Mouse (Mus musculus): ENCODE measurements at regions not wholly inside any gene's neighbourhood (a gene's known extent, or its start where the extent isn't known, plus 50 kb on each side); places are given as distances from the start of the nearest gene placed in this dataset.

DNA sequence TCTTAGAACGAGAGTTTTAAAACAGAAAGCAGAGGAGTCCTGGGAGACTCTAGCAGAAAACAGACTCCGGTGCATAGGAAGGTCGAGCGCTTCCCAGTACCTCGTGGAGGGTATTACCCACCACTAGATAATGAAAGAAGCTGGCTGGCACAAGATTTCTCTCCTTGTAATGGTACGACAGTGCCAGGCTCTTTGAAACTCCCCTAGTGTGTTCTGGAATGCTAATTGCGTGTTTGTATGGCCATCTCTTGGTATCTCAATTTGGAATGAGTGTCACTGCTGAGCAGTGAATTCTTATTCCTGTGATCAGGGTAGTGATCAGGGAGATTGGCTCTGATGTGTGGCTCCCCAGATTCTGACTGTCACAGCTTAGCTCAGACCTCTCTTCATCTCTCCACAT lies 158.8 kb upstream of the Arrdc4 start:
- no peaks in the 10 kb centered on the region for H3K36me3 ChIP-seq (ENCODE audit: control insufficient read depth, insufficient read depth, low read length)
- no peak overlapping the region for H3K4me3 ChIP-seq (ENCODE audit: control insufficient read depth, low read depth, low read length)
- H3K27me3 ChIP-seq (ENCODE audit: control insufficient read depth, insufficient read depth, low read length) = no peaks in the 10 kb centered on the region
- H3K27ac ChIP-seq (ENCODE audit: control insufficient read depth, insufficient read depth, low read depth, low read length) = no peak overlapping the region
- no peak for TF ChIP-seq CTCF (IDR thresholded peaks at IDR 0.05; ENCODE audit: control insufficient read depth, insufficient read depth, insufficient replicate concordance, low read depth, low read length)
- no peak for TF ChIP-seq POLR2A (IDR thresholded peaks at IDR 0.05; ENCODE audit: control insufficient read depth, low read depth, low read length)
- H3K4me1 ChIP-seq (ENCODE audit: control insufficient read depth, insufficient read depth, low read length) = no peaks in the 10 kb centered on the region

DNA sequence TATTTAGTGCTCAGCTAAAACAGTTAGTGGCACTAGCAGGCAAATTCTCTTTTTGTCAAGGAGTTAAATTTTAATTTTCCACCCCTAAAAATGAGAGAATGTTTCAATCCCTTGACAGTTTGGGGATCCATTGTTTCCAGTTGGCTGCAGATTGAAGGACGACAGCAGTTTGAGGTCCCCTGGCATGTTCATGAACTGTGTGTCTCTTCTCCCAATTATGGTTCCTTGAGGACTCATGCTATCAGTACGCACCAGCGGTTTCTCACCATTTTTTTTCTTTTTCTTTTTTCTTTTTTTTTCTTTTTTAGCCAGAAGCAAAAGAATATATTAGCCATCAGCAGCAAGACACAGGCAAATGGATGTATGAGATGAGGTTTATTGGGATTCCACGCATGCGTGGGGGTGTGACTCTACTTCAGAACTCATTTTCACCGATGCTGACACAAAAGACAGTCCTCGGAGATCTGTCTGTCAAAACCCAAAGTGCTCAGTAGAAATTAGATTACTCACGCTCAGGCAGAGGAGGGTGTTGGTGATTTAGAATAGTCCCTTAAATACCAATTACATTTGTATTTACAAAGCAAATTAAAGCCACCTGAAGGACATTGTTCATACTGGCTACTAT lies 157.8 kb upstream of the Arrdc4 start:
- no peak overlapping the region for H3K4me3 ChIP-seq (ENCODE audit: control insufficient read depth, low read depth, low read length)
- H3K27ac ChIP-seq (ENCODE audit: control insufficient read depth, insufficient read depth, low read depth, low read length) = no peak overlapping the region
- H3K27me3 ChIP-seq (ENCODE audit: control insufficient read depth, insufficient read depth, low read length) = no peaks in the 10 kb centered on the region
- no peaks in the 10 kb centered on the region for H3K4me1 ChIP-seq (ENCODE audit: control insufficient read depth, insufficient read depth, low read length)
- TF ChIP-seq POLR2A (IDR thresholded peaks at IDR 0.05; ENCODE audit: control insufficient read depth, low read depth, low read length) (no peak), CTCF (IDR thresholded peaks at IDR 0.05; ENCODE audit: control insufficient read depth, insufficient read depth, insufficient replicate concordance, low read depth, low read length) (no peak)
- H3K36me3 ChIP-seq (ENCODE audit: control insufficient read depth, insufficient read depth, low read length) = no peaks in the 10 kb centered on the region

DNA sequence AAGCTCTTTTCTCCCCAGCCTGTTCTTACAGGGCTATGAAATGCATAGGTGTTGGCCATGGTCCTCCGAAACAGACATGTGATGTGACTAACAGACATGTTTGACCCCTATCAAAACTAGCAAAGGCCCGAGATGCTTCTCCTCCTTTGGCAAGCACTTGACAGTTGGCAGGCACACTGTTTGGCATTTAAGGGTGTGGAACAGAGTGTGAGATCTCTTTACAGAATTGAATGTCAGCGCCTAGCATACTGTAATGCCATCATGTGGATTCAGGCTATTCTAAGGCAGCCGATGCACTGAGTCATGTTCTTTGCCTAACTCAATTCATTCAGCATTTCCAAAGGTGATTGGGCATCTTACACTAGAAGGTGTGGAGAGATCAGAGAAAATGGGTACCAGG lies 156.8 kb upstream of the Arrdc4 start:
- TF ChIP-seq CTCF (IDR thresholded peaks at IDR 0.05; ENCODE audit: control insufficient read depth, insufficient read depth, insufficient replicate concordance, low read depth, low read length) (no peak), POLR2A (IDR thresholded peaks at IDR 0.05; ENCODE audit: control insufficient read depth, low read depth, low read length) (no peak)
- Histone ChIP-seq H3K36me3 (ENCODE audit: control insufficient read depth, insufficient read depth, low read length) (no peaks in the 10 kb centered on the region), H3K27ac (ENCODE audit: control insufficient read depth, insufficient read depth, low read depth, low read length) (no peak overlapping the region), H3K4me3 (ENCODE audit: control insufficient read depth, low read depth, low read length) (no peak overlapping the region), H3K4me1 (ENCODE audit: control insufficient read depth, insufficient read depth, low read length) (no peaks in the 10 kb centered on the region), H3K27me3 (ENCODE audit: control insufficient read depth, insufficient read depth, low read length) (no peaks in the 10 kb centered on the region)

DNA sequence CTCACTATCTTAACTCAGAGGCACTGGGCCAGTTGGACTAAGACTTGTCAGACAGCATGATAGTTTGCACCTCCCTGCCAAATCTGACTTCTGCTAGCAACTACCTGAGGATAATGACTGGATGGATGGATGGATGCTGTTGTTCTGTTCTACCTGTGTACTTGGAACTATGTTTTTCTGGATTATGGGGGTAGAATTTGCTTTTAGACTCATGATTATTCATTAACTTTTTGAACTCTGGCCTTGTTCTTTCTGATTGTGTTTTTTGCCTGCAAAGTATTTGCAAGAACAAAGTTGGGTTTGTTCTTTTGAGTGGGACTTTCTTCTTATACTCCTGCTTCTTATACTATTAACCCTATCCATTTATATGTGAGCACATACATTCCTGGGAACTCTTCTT lies 137.1 kb upstream of the Arrdc4 start:
- Histone ChIP-seq H3K27me3 (ENCODE audit: control insufficient read depth, insufficient read depth, low read length) (no peaks in the 10 kb centered on the region), H3K36me3 (ENCODE audit: control insufficient read depth, insufficient read depth, low read length) (no peaks in the 10 kb centered on the region), H3K4me3 (ENCODE audit: control insufficient read depth, low read depth, low read length) (no peak overlapping the region), H3K4me1 (ENCODE audit: control insufficient read depth, insufficient read depth, low read length) (no peaks in the 10 kb centered on the region), H3K27ac (ENCODE audit: control insufficient read depth, insufficient read depth, low read depth, low read length) (no peak overlapping the region)
- TF ChIP-seq CTCF (IDR thresholded peaks at IDR 0.05; ENCODE audit: control insufficient read depth, insufficient read depth, insufficient replicate concordance, low read depth, low read length) (no peak), POLR2A (IDR thresholded peaks at IDR 0.05; ENCODE audit: control insufficient read depth, low read depth, low read length) (no peak)

DNA sequence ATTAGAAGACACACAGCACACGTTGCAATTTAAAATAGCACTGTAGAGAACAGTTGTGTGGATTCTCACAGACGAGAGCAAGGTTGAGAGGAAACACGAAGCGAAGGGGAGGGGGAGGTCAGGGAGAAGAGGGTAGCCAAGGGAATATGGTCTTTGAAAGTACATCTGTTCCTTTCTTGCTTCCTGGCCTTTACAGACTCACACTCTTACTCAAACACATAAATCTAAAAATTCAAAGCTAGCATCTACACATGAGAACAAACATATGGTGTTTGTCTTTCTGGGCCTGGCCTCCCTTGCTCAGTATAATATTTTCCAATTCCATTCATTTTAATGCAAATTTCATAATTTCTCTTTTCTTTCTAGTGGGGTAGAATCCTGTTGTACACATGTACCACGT lies 124.0 kb upstream of the Arrdc4 start:
- no peaks in the 10 kb centered on the region for H3K27me3 ChIP-seq (ENCODE audit: control insufficient read depth, insufficient read depth, low read length)
- TF ChIP-seq POLR2A (IDR thresholded peaks at IDR 0.05; ENCODE audit: control insufficient read depth, low read depth, low read length) = no peak
- TF ChIP-seq CTCF (IDR thresholded peaks at IDR 0.05; ENCODE audit: control insufficient read depth, insufficient read depth, insufficient replicate concordance, low read depth, low read length) = no peak
- no peaks in the 10 kb centered on the region for H3K36me3 ChIP-seq (ENCODE audit: control insufficient read depth, insufficient read depth, low read length)
- no peaks in the 10 kb centered on the region for H3K4me1 ChIP-seq (ENCODE audit: control insufficient read depth, insufficient read depth, low read length)
- H3K4me3 ChIP-seq (ENCODE audit: control insufficient read depth, low read depth, low read length) = no peak overlapping the region
- no peak overlapping the region for H3K27ac ChIP-seq (ENCODE audit: control insufficient read depth, insufficient read depth, low read depth, low read length)

DNA sequence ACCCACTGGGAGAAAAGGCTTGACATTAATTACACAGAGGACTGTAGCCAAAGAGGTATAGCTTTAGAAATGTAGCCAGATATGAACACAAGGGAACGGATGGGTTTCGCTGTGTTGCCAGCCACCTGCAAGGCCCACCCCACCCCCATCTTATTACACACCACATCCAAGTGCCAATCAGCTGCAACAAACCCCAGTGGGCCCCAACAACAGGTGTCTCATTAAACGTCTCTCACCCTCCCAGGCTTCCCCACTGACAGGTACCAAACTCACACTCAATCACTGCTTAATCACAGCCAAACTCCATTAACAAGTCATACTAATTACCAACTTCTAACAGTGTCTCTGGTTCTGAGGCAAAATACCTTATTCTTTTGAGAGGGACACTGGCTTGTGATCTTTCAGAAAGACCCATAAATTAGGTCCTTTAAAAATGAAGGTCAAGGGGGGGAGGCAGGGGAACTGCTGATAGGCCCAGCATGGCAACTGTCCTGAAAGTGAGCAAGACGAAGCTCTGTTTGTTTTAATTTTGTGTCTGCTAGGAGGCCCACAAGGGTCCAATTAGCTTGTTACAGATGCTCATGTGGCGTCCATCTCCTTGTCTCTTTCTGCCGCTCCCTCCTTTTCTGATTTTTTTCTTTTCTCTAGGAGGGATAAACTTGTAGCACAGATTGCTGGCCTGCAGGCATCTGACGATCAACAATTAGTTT lies 115.4 kb upstream of the Arrdc4 start:
- Histone ChIP-seq H3K27ac (ENCODE audit: control insufficient read depth, insufficient read depth, low read depth, low read length) (no peak overlapping the region), H3K36me3 (ENCODE audit: control insufficient read depth, insufficient read depth, low read length) (no peaks in the 10 kb centered on the region), H3K4me1 (ENCODE audit: control insufficient read depth, insufficient read depth, low read length) (no peaks in the 10 kb centered on the region), H3K4me3 (ENCODE audit: control insufficient read depth, low read depth, low read length) (no peak overlapping the region), H3K27me3 (ENCODE audit: control insufficient read depth, insufficient read depth, low read length) (no peaks in the 10 kb centered on the region)
- no peak for TF ChIP-seq CTCF (IDR thresholded peaks at IDR 0.05; ENCODE audit: control insufficient read depth, insufficient read depth, insufficient replicate concordance, low read depth, low read length)
- TF ChIP-seq POLR2A (IDR thresholded peaks at IDR 0.05; ENCODE audit: control insufficient read depth, low read depth, low read length) = no peak

DNA sequence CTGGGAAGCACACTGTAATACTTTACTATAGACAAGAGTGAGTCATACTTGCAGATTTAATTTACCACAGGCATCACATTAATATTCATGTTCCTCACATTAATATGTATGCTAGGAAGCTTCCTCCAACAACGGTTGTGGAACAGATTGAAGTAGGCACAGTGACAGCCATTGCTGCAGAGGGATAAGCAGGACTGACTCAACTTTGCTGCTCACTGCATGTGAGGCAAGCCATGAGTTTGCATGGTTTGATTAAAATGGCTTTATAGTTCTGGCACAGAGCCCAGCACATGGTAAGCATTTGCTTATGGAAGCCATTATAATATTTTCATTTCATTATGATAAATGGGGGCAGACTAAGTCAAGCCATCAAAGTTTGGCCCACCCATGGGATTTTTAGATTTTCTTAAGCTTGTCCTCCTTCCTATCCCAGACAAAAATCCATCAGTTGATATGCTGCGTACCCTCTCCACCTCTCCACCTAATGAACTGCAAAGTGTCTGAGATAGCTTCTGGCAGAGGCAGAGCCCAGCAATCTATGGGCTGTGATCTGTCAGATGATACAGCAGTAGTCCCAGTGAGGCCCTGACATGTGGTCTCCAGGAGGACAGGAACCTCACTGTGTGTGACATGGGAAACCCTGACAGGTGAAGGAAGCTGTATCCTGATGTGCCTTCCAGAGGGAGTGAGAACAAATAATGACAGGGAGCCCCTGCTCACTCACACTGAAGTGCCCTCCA lies 109.6 kb upstream of the Arrdc4 start:
- Histone ChIP-seq H3K4me1 (ENCODE audit: control insufficient read depth, insufficient read depth, low read length) (no peaks in the 10 kb centered on the region), H3K27me3 (ENCODE audit: control insufficient read depth, insufficient read depth, low read length) (no peaks in the 10 kb centered on the region), H3K36me3 (ENCODE audit: control insufficient read depth, insufficient read depth, low read length) (no peaks in the 10 kb centered on the region), H3K4me3 (ENCODE audit: control insufficient read depth, low read depth, low read length) (no peak overlapping the region), H3K27ac (ENCODE audit: control insufficient read depth, insufficient read depth, low read depth, low read length) (no peak overlapping the region)
- no peak for TF ChIP-seq POLR2A (IDR thresholded peaks at IDR 0.05; ENCODE audit: control insufficient read depth, low read depth, low read length)

Measured in testis, adult 2 months (tissue).